Mouse (Mus musculus) brain, embryonic 14.5 days (tissue): ENCODE results near the gene H2afy.

Experiments
- CTCF ChIP-seq: fragments of 200-500 bp; IDR thresholded peaks from 2 replicates; pipeline ENCODE4 v1.5.1; 2012; ENCODE audit warnings: inconsistent platforms, mild to moderate bottlenecking, moderate library complexity, borderline replicate concordance; ENCODE audit not compliant: insufficient read depth, insufficient read length; ENCODE audit errors: extremely low read depth
- POLR2A ChIP-seq: fragments of 200-500 bp; IDR thresholded peaks from 2 replicates; pipeline ENCODE4 v1.6.1; 2012; ENCODE audit warnings: mild to moderate bottlenecking, inconsistent platforms, borderline replicate concordance; ENCODE audit not compliant: poor library complexity, insufficient read depth, insufficient read length, severe bottlenecking; ENCODE audit errors: extremely low read depth

DNA sequence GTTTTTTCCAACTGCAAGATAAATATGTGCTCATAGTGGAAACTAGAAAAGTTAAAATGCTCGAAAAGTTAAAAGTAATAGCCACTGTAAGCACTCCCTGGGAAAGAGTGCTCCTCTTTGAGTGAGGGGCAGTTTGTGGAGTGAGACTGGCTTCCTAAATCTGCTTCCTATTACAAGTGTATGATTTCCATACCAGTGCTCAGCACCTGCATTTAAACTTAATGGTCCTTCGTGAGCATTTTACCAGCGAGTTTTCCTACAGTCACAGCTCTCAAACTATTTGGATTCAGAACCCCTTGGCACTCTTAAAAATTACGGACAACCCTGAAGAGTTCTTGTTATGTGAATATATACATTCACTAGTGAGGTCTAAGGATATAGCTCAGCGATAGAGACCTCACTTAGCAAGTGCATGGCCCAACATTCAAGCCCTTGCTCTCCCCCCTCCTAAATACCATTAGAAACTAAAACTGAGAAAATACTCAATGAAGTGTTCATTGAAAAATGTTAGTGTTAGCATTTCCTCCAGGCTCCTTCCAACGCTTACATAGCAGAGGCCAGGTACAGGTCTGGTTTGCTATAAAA is 3.1 kb upstream of the H2afy start:
- no peak for TF ChIP-seq CTCF
- TF ChIP-seq POLR2A = no peak
